Mouse (Mus musculus): ENCODE results near the gene Gm26661. TPM values are rescaled to one million over a fixed set of nuclear protein-coding genes. Genes with fewer than 3 reads are reported as not detected.

Gm26661 gene
- polyA plus RNA-seq (2014; fragmentation: Nextera tagmentation; extraction: Ambion mirVana) = not detected in 2 replicates

DNA sequence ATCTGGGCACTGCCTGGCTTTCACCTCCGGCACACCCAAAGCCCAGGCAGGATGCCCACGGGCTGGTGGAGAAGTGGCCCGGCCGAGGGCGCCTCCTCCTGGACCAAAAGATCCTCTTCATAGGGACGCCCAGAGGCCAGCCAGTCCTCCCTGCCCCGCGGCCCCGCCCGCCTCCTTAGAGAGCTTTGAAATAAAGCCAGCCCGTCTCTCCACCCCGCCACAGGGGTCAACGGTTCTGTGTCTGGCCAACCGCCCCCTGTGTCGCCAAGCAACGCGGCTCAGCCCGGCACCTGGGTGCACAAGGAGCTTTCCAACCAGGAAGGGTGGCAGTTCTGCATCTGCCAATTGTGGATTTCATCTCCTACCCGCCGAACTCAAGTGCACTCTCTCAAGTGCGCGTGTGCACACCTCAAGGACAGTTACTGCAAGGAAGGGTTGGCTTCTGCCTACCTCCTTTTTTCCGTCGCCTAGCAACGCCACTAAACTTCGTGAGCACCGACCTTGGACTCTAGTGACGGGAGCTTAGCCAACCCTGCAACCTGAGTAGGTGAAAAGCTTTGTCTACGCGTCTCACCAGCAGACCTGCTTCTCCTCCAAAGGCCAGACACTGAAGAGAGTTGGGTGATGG is at the start of gene Gm26661:
Gene Gm26661, plus strand, starts transcription at position 56 of the 628 bp plus-strand sequence.
- WGBS = 1% methylated on average over 30 of the region's 30 CpGs
- H3K9ac ChIP-seq (replicated peaks; ENCODE audit: low read length) = peak within 1 kb of the TSS; percentile 38; the same call in 1 of the 2 replicates

DNA sequence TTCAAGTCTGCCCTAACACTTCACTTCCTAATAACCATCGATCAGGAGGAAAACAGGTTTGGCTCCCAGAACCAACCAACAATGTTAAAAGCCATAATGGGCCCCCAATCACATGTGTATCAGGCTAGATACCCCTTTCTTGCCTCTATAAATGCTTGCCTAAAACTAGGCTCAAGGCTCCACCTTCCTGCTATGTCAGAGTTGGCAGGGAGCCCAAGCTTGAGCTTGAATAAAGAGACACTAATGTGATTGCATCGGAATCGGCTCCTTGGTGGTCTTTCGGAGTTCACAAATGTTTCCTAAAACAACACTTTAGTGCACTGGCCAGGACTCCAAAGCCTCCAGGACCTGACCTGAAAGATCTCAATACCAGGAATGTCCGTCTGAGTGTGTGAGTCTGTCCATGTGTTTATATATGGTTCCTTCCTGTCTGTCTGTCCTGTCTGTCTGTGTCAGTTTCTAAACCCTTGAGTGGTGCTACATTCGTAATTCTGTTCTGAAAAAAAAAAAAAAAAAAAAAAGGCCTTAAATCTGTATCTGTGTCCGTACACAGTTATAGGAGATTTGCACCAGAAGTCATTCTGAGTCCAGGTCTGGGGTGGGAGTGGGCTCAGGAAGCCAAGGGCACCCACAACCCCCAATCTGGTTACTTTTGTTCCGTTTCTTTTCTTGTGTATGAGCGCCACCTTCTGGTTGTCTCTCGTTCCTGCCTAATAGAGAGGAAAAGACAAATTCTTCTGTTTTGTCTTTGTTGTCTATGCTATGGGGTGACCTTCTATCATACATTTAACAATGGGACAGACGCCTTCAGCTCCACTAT is 42.2 kb upstream of the Gm26661 start:
- H3K27me3 ChIP-seq (ENCODE audit: control insufficient read depth, insufficient read depth, low read length) = no peaks in the 10 kb centered on the region
- H3K27ac ChIP-seq (replicated peaks; ENCODE audit: low read depth, low read length) = no peak overlapping the region
- ATAC-seq (replicated peaks; ENCODE audit: insufficient number of reproducible peaks, low FRiP score, low TSS enrichment, low read depth) (peak; percentile 92), DNase-seq (ENCODE audit: low spot score) (peak; percentile 92)
- H3K36me3 ChIP-seq (replicated peaks; ENCODE audit: control insufficient read depth, insufficient read depth, low read depth, low read length) = no peaks in the 10 kb centered on the region
- H3K9me3 ChIP-seq (replicated peaks; ENCODE audit: control insufficient read depth, low read length) = no peaks in the 10 kb centered on the region
- H3K9ac ChIP-seq (replicated peaks; ENCODE audit: low read length) = peak overlapping the region; percentile 51
- H3K4me2 ChIP-seq (ENCODE audit: low read depth, low read length) = peak overlapping the region; percentile 30; the same call in 1 of the 2 replicates
- WGBS = 37% methylated on average over 11 of the region's 11 CpGs
- H3K4me3 ChIP-seq (ENCODE audit: low read depth, low read length) = no peak overlapping the region
- H3K4me1 ChIP-seq (ENCODE audit: control insufficient read depth, insufficient read depth, low read length) = no peaks in the 10 kb centered on the region

More for the DNA sequence above, at the start of gene Gm26661:
- Histone ChIP-seq H3K36me3 (replicated peaks; ENCODE audit: control insufficient read depth, insufficient read depth, low read depth, low read length) (no peaks in the 10 kb centered on the region), H3K4me1 (ENCODE audit: control insufficient read depth, insufficient read depth, low read length) (no peaks in the 10 kb centered on the region), H3K27ac (replicated peaks; ENCODE audit: low read depth, low read length) (no peak within 1 kb of the TSS), H3K27me3 (ENCODE audit: control insufficient read depth, insufficient read depth, low read length) (no peaks in the 10 kb centered on the region), H3K9me3 (replicated peaks; ENCODE audit: control insufficient read depth, low read length) (no peaks in the 10 kb centered on the region), H3K4me2 (ENCODE audit: low read depth, low read length) (peak within 1 kb of the TSS; percentile 63), H3K4me3 (ENCODE audit: low read depth, low read length) (peak within 1 kb of the TSS; percentile 30)
- ATAC-seq (replicated peaks; ENCODE audit: insufficient number of reproducible peaks, low FRiP score, low TSS enrichment, low read depth) (peak; percentile 83), DNase-seq (ENCODE audit: low spot score) (peak; percentile 65)

DNA sequence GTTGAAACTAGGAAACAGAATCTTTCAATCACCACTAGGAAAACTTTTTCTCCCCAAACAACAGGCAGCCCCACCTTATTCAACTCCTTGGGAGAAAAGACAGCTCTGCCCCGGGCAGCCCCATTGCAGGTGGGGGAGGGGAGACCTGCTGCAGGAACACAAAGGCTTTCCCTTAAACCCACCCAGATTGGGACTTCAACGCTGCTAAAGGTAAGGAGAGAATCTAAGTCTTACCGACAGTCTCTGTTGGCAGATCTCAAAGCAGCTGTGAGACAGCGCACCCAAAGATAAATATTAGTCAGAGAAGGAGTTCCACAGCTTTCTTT is 41.7 kb upstream of the Gm26661 start:
- DNase-seq (ENCODE audit: low spot score) (peak; percentile 79), ATAC-seq (replicated peaks; ENCODE audit: insufficient number of reproducible peaks, low FRiP score, low TSS enrichment, low read depth) (peak; percentile 85)
- 13% methylated on average over 4 of the region's 4 CpGs for WGBS
- no peaks in the 10 kb centered on the region for H3K4me1 ChIP-seq (ENCODE audit: control insufficient read depth, insufficient read depth, low read length)
- no peak overlapping the region for H3K4me3 ChIP-seq (ENCODE audit: low read depth, low read length)
- H3K9ac ChIP-seq (replicated peaks; ENCODE audit: low read length) = peak overlapping the region; percentile 51
- H3K9me3 ChIP-seq (replicated peaks; ENCODE audit: control insufficient read depth, low read length) = no peaks in the 10 kb centered on the region
- no peaks in the 10 kb centered on the region for H3K27me3 ChIP-seq (ENCODE audit: control insufficient read depth, insufficient read depth, low read length)
- H3K4me2 ChIP-seq (ENCODE audit: low read depth, low read length) = peak overlapping the region; percentile 30; the same call in 1 of the 2 replicates
- no peaks in the 10 kb centered on the region for H3K36me3 ChIP-seq (replicated peaks; ENCODE audit: control insufficient read depth, insufficient read depth, low read depth, low read length)
- H3K27ac ChIP-seq (replicated peaks; ENCODE audit: low read depth, low read length) = no peak overlapping the region

DNA sequence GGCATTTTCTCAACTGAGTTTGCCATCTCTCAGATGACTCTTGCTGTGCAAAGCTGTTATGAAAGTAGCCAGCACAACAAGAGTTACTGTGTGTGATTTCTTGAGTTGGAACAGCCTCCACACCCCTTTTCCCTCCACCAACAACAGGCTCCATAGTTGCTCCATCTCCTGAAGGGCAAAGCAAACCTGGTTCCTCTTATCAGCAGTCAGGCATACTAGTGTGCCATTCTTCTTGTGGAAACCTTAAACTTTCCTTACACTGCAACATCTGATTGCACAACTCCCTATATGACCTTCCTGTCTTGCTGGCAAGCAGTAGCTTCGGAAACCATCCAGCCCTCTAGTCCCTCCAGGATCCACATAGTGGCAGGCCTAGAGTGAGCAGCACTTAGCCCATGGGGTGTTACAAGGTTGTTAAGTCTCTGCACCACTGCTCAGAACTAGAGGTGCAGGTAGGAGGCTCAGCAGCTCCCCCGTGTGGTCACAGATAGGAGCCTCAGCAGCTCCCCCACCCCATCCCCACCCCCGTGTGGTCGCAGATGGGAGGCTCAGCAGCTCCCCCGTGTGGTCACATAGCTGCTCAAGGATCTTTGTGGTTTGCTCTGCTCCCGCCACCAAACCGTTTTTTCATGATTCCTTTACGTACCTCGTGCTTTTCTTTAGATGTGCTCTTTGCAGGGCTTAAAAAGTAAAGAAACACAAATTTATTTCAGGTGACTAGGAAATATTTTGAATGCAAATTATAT is 25.6 kb upstream of the Gm26661 start:
- H3K36me3 ChIP-seq (replicated peaks; ENCODE audit: control insufficient read depth, insufficient read depth, low read depth, low read length) = no peaks in the 10 kb centered on the region
- H3K9me3 ChIP-seq (replicated peaks; ENCODE audit: control insufficient read depth, low read length) = no peaks in the 10 kb centered on the region
- H3K27ac ChIP-seq (replicated peaks; ENCODE audit: low read depth, low read length) = no peak overlapping the region
- no peaks in the 10 kb centered on the region for H3K27me3 ChIP-seq (ENCODE audit: control insufficient read depth, insufficient read depth, low read length)
- H3K4me2 ChIP-seq (ENCODE audit: low read depth, low read length) = no peak overlapping the region
- peak; percentile 94 for ATAC-seq (replicated peaks; ENCODE audit: insufficient number of reproducible peaks, low FRiP score, low TSS enrichment, low read depth)
- H3K4me3 ChIP-seq (ENCODE audit: low read depth, low read length) = no peak overlapping the region
- peak; percentile 94 for DNase-seq (ENCODE audit: low spot score)
- no peak overlapping the region for H3K9ac ChIP-seq (replicated peaks; ENCODE audit: low read length)
- H3K4me1 ChIP-seq (ENCODE audit: control insufficient read depth, insufficient read depth, low read length) = no peaks in the 10 kb centered on the region
- WGBS = 16% methylated on average over 9 of the region's 9 CpGs

DNA sequence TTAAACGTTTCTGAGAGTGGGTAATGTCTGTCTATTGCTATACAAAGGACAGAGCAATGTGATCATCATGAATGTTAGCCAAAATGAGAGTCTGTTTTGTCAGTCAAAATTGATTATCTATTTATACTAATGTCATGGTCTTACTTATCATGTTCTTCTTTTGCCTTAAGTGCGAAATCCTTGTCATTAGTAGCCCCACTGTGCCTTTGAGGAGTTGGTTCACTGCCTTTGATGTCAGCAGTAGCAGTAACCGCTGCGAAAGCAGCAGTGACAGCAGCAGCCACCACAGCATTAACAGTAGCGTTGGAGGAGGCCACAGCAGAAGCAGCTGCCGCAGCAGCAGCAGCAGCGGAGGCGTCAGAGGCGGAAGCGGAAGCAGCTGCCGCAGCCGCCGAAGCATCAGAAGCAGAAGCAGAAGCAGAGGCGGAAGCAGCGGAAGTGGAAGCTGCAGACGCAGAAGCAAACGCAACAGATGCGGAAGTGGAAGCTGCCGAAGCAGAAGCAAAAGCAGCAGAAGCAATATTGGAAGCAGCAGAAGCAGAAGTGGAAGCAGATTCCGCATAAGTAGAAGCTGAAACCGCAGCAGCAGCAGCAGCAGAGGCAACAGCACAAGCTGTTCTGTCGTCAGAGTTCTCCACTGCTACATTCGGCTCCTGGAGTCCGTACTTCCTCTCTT is 17.5 kb upstream of the Gm26661 start:
- ATAC-seq (replicated peaks; ENCODE audit: insufficient number of reproducible peaks, low FRiP score, low TSS enrichment, low read depth) = no peak
- peak overlapping the region; percentile 49 for H3K9ac ChIP-seq (replicated peaks; ENCODE audit: low read length)

DNA sequence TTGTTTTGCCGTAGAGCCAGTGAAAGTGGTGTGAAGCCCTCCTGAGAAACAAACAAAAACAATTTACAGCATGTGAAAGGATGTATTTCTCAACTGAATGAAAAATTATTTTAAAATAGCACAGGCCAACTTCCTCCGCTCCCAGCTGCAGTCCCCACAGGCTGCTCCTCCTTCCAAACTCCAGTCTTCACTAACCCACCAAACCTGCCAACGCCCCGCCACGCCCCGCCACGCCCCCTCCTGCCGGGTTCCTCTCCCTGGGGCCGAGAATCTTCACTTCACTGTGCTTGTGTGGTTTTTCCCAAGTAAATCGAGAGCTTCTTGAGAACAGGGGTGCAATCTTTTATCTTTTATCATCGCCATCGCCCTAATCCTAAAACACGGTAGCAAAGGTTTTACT is 5.3 kb upstream of the Gm26661 start:
- H3K4me2 ChIP-seq (ENCODE audit: low read depth, low read length) = no peak overlapping the region
- no peak overlapping the region for H3K27ac ChIP-seq (replicated peaks; ENCODE audit: low read depth, low read length)
- no peaks in the 10 kb centered on the region for H3K9me3 ChIP-seq (replicated peaks; ENCODE audit: control insufficient read depth, low read length)
- ATAC-seq (replicated peaks; ENCODE audit: insufficient number of reproducible peaks, low FRiP score, low TSS enrichment, low read depth) = no peak
- no peaks in the 10 kb centered on the region for H3K4me1 ChIP-seq (ENCODE audit: control insufficient read depth, insufficient read depth, low read length)
- no peaks in the 10 kb centered on the region for H3K36me3 ChIP-seq (replicated peaks; ENCODE audit: control insufficient read depth, insufficient read depth, low read depth, low read length)
- H3K9ac ChIP-seq (replicated peaks; ENCODE audit: low read length) = no peak overlapping the region
- H3K4me3 ChIP-seq (ENCODE audit: low read depth, low read length) = no peak overlapping the region
- H3K27me3 ChIP-seq (ENCODE audit: control insufficient read depth, insufficient read depth, low read length) = no peaks in the 10 kb centered on the region
- no peak for DNase-seq (ENCODE audit: low spot score)
- 45% methylated on average over 13 of the region's 13 CpGs for WGBS

More for the DNA sequence above, 17.5 kb upstream of the Gm26661 start:
- H3K27me3 ChIP-seq (ENCODE audit: control insufficient read depth, insufficient read depth, low read length) = no peaks in the 10 kb centered on the region
- no peak overlapping the region for H3K27ac ChIP-seq (replicated peaks; ENCODE audit: low read depth, low read length)
- peak; percentile 78 for DNase-seq (ENCODE audit: low spot score)
- no peaks in the 10 kb centered on the region for H3K9me3 ChIP-seq (replicated peaks; ENCODE audit: control insufficient read depth, low read length)
- peak overlapping the region; percentile 30 for H3K4me2 ChIP-seq (ENCODE audit: low read depth, low read length)
- peak overlapping the region; percentile 38 for H3K4me3 ChIP-seq (ENCODE audit: low read depth, low read length)
- H3K36me3 ChIP-seq (replicated peaks; ENCODE audit: control insufficient read depth, insufficient read depth, low read depth, low read length) = no peaks in the 10 kb centered on the region
- no peaks in the 10 kb centered on the region for H3K4me1 ChIP-seq (ENCODE audit: control insufficient read depth, insufficient read depth, low read length)
- WGBS = 41% methylated on average over 24 of the region's 24 CpGs

DNA sequence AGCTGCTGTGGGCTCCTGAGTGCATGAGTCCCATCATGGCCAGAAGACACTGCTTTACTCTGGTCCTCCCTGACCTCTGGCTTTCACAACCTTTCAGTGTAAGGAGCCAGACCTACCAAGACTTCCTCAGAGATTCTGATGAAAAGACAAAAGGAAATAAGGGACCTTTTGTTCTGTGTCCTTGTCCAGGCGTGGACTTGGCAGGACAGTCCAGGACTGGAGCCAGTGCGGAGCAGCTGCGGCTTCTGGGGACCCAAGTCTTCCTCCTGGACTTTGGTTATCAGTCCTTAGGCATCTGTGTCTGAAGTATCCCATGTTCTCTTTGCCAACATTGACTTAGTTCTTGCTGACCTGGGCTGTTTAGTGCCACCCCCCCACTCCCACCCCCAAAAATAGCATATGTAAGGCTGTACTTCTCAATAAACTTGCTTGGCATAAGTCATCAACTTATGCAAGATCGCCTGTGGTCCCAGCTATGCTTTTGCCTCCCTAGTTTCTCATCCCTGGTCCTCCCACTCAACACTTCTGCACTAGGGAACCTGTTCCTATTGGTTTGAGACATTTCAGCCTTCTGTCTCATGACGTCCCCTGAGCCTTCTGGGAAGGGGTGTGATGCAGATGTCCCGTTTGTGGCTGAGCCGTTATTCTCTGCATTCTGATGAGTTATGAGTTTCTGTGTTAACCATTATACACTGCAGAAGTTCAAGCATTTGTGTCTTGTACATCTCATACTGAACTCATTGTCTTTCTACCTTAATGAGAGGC is 1.9 kb upstream of the Gm26661 start:
- no peak for ATAC-seq (replicated peaks; ENCODE audit: insufficient number of reproducible peaks, low FRiP score, low TSS enrichment, low read depth)
- H3K27ac ChIP-seq (replicated peaks; ENCODE audit: low read depth, low read length) = no peak overlapping the region
- no peak overlapping the region for H3K9ac ChIP-seq (replicated peaks; ENCODE audit: low read length)
- 75% methylated on average over 7 of the region's 7 CpGs for WGBS
- no peaks in the 10 kb centered on the region for H3K4me1 ChIP-seq (ENCODE audit: control insufficient read depth, insufficient read depth, low read length)
- H3K4me2 ChIP-seq (ENCODE audit: low read depth, low read length) = no peak overlapping the region
- no peaks in the 10 kb centered on the region for H3K9me3 ChIP-seq (replicated peaks; ENCODE audit: control insufficient read depth, low read length)
- DNase-seq (ENCODE audit: low spot score) = no peak
- H3K4me3 ChIP-seq (ENCODE audit: low read depth, low read length) = no peak overlapping the region
- no peaks in the 10 kb centered on the region for H3K36me3 ChIP-seq (replicated peaks; ENCODE audit: control insufficient read depth, insufficient read depth, low read depth, low read length)
- H3K27me3 ChIP-seq (ENCODE audit: control insufficient read depth, insufficient read depth, low read length) = no peaks in the 10 kb centered on the region

Measured in embryonic facial prominence, embryonic 11.5 days (tissue).